Mouse (Mus musculus) liver, adult (tissue): ENCODE data around the gene Cdsn.

Experiments
- GATA4 ChIP-seq: IDR thresholded peaks from 2 replicates; pipeline ENCODE4 v1.6.1; 2014; ENCODE audit warnings: mild to moderate bottlenecking, low read length; ENCODE audit not compliant: insufficient replicate concordance

The Cdsn gene

GRCm38 (mm10) chr17:35517526-35517925 is 34.4 kb upstream of the Cdsn start:
- no peak for TF ChIP-seq GATA4

- TF ChIP-seq GATA4 = no peak
Measured at GRCm38 (mm10) chr17:35524354-35524753, 27.6 kb upstream of the Cdsn start.

GRCm38 (mm10) chr17:35526644-35527043 is 25.3 kb upstream of the Cdsn start:
- no peak for TF ChIP-seq GATA4

- no peak for TF ChIP-seq GATA4
Measured at GRCm38 (mm10) chr17:35532360-35532759, 19.6 kb upstream of the Cdsn start.

- TF ChIP-seq GATA4 = no peak
Measured at GRCm38 (mm10) chr17:35532901-35533300, 19.0 kb upstream of the Cdsn start, which contains the start of gene Psors1c2. TSS of gene Psors1c2 (plus strand) at chr17:35533201.

GRCm38 (mm10) chr17:35534343-35534742 is 17.6 kb upstream of the Cdsn start:
- TF ChIP-seq GATA4 = no peak

GRCm38 (mm10) chr17:35537421-35537820 is 14.5 kb upstream of the Cdsn start:
- no peak for TF ChIP-seq GATA4

GRCm38 (mm10) chr17:35538476-35538875 is 13.5 kb upstream of the Cdsn start:
- TF ChIP-seq GATA4 = no peak

- TF ChIP-seq GATA4 = no peak
Measured at GRCm38 (mm10) chr17:35539540-35539939, 12.4 kb upstream of the Cdsn start.

- no peak for TF ChIP-seq GATA4
Measured at GRCm38 (mm10) chr17:35542761-35543411, 9.0 kb upstream of the Cdsn start.

- no peak for TF ChIP-seq GATA4
Measured at GRCm38 (mm10) chr17:35543412-35543861, 8.5 kb upstream of the Cdsn start.

- TF ChIP-seq GATA4 = no peak
Measured at GRCm38 (mm10) chr17:35544001-35544400, 7.9 kb upstream of the Cdsn start.

GRCm38 (mm10) chr17:35544680-35545079 is 7.2 kb upstream of the Cdsn start:
- TF ChIP-seq GATA4 = no peak

GRCm38 (mm10) chr17:35547465-35547864 is 4.5 kb upstream of the Cdsn start:
- no peak for TF ChIP-seq GATA4

- TF ChIP-seq GATA4 = no peak
Measured at GRCm38 (mm10) chr17:35548636-35549035, 3.3 kb upstream of the Cdsn start.

- no peak for TF ChIP-seq GATA4
Measured at GRCm38 (mm10) chr17:35549437-35550142, 2.3 kb upstream of the Cdsn start.

GRCm38 (mm10) chr17:35550143-35550494 is 1.8 kb upstream of the Cdsn start:
- no peak for TF ChIP-seq GATA4
